Mouse (Mus musculus) activated CD4-positive, CD25-positive, alpha-beta regulatory T cell, adult 9 weeks (primary cell): ENCODE results near the gene Snap23. TPM values are rescaled to one million over a fixed set of nuclear protein-coding genes. Genes with fewer than 3 reads are reported as not detected.

Experiments used
- polyA plus RNA-seq: library from polyadenylated mRNA; unstranded; fragments of 100-300 nt; shearing (Covaris generic); gene quantifications from one replicate; pipeline ENCODE4 v1.2.1, GENCODE M21; 2017

Snap23 gene
- 57.0 TPM for polyA plus RNA-seq

DNA sequence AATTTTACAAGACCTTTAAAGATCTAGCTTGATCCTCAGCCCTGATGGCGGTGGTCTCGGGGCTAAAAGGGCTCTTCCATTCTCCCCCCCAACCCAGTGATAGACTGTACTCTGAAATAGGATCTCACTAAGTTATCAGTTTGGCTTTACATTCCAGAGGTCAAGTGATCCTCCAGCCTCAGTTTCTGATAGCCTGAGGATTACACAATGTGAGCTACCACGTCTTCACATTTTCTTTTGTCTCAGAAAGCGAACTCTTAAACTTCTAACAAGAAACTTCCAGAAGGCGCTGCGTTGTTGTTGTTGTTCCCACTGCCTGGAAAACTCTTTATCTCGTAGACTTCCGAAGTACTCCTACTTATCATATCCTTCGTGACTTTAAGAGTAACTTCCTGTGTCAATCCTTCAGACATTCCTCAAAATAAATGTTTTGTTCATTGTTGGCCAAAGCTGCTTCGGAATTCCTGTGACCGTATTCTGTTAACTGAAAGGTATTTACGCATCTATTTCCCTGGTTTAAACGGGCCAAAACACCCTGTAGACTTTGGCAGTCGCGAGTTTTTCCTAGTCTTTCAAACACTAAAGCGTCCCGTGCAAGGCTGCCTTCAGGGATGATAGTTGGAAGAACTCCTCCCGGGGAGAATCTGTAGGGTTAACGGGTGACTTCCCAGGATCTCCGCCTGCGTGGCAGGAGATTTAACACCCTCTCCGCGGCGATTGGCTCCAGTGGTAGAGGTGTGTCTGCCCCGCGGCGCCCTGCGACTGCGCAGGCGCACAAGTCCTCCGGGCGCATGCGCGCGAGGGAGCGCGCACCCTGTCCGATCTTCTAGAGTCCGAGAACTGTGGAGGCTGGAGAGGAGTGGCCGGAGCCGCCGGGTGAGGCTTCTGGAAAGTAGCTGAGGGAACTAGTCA lies at the start of gene Snap23:
Snap23 (plus strand) TSS at position 786 of the 912 bp plus-strand sequence.

DNA sequence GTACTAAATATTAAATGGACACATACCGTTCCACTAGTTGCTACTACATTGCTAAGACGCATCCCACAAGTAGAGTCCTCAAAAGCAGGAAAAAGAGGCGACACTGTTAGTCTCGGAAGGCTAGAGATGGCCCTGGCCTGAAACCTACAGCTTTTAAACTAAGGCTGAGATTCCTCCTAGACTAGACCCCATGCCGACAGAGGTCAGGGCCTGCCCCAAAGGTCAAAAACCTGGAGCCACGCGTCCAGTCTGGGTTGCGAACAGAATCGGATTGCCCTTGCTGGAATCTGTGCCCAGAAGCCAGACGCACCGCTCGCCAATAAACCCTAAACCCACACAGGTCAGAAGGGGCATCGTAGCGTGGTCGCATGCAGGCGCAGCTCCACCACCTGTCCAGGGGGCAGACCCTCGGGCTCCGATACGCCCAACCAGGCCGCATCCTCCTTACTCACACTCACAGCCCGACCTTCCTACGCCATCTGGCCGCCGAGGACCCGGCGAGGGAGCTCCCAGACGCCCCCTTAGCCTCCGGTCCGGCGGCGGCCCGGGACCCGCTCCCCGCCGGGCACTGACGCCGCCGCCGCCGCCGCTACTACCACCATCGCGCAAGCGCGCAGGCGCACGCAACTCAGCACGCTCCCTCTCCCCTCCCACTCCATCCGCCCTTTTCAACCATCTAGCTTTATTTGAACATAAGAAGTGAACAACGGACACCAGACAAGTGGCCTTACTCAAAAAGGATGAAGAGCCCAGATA lies 4.1 kb upstream of the Snap23 start, which contains the start of gene Zfp106:
Zfp106 (minus strand) TSS at position 609 of the 756 bp plus-strand sequence.

DNA sequence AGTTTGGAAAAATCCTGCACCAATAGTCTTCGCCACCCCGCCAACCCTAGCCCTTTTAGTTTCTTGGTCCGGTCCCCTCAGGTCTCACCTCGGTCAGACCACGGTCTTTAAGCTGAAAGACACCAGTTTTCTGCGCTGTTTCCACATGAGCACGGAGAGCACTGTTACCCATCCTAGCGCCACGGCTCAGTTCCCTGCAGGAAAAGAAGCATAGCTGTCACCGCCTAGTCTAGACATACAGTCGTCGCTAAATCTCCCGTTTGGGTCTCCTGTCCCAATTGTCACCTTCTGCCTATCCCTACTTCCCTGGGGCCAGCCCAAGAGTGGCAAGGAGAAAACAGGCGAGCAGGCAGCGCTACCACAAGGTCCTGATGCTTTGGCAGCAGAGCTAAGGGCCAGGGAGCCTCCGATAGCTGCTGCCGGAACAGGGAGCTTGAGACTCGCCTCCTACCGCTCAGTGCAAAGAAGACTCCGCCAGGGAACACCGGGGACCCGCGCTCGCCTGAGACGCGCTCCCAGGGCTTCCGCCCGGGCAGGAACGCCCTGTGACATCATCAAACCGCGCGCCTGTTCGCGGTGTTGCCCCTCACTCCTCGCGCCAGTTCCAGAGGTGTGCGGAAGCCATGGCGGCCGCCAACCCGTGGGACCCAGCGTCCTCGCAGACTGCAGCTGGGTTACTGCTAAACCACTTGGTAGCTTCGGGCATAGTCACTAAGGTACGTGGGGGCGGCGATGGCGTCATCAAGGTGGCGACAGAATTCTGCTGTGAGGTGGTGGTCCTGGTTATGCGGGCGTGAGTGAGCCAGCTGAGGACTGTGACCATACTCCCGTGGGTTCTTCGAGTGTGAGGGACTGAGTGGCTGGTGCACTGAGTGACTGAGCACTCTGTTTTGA lies 41.6 kb downstream of the Snap23 start, which contains the start of the genes Haus2 and Lrrc57:
Haus2 (plus strand) TSS at position 554 of the 894 bp plus-strand sequence.
Lrrc57 (minus strand) TSS at position 691 of the 894 bp plus-strand sequence.

DNA sequence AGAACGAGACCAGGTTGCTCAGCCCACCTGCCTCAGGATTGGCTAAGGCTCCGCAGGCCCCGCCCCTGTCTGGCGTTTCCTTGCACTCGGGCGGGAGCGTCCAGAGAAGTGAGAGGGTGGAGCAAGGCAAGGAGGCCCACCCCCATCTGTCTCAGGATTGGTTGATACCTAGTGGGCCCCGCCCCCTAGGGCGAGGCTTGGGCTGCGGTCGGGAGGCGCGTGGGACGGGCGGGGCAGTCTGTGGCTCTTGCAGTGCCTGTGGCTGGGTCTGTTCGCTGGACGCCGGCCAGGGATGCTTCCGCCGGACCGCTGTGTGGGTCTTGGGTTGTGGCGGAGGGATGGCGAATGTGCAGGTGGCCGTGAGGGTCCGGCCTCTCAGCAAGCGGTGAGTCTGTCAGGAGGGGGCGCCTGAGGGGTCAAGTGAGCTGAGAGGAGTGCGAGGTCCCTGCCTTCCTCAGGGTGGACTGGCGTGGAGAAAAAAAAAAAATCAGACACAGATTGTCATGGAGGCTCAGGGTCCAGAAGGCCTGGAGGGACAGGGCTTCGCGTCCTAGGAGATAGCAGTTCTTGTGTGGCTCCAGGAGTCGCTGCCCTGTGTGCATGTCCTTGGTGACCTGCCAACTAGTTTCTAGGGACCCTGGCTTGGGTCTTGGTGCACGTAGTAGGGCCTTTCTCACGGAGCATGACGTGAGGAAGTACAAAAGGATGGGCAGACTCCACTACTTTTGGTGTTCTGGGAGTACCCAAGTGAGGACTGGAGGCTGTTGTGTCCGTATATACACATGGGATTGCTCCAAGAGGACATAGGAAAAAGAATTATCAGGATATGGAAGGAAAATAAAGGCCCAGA lies 61.6 kb downstream of the Snap23 start, which contains the start of gene Stard9:
Stard9 (plus strand) TSS at position 236 of the 850 bp plus-strand sequence.

Other genes starting within 250 kb of the Snap23 start
- gene Vps39, start 214.5 kb upstream of the Snap23 start, polyA plus RNA-seq = 51.4 TPM
- gene Ganc, start 163.8 kb upstream of the Snap23 start, polyA plus RNA-seq = 27.0 TPM
- 32.4 TPM for gene Tmem87a, start 163.6 kb upstream of the Snap23 start, polyA plus RNA-seq
- 71.0 TPM for gene Capn3, start 111.7 kb upstream of the Snap23 start, polyA plus RNA-seq
- gene Zfp106, start 3.8 kb upstream of the Snap23 start, polyA plus RNA-seq = 48.8 TPM
- gene Haus2, start 41.7 kb downstream of the Snap23 start, polyA plus RNA-seq = 21.9 TPM
- 34.4 TPM for gene Lrrc57, start 41.8 kb downstream of the Snap23 start, polyA plus RNA-seq
- 0.29 TPM for gene Stard9, start 61.5 kb downstream of the Snap23 start, polyA plus RNA-seq